Mouse (Mus musculus) liver, adult (tissue): ENCODE data around the gene Rffl.

Source experiments
- GATA4 ChIP-seq: IDR thresholded peaks from 2 replicates; pipeline ENCODE4 v1.6.1; 2014; ENCODE audit warnings: mild to moderate bottlenecking, low read length; ENCODE audit not compliant: insufficient replicate concordance

The Rffl gene

GRCm38 (mm10) chr11:82889524-82890341, 18.7 kb upstream of the Rffl start:
- TF ChIP-seq GATA4, result no peak

GRCm38 (mm10) chr11:82888491-82888946, 17.5 kb upstream of the Rffl start:
- peak; percentile 87; the same call in 1 of the 2 replicates for TF ChIP-seq GATA4

DNA sequence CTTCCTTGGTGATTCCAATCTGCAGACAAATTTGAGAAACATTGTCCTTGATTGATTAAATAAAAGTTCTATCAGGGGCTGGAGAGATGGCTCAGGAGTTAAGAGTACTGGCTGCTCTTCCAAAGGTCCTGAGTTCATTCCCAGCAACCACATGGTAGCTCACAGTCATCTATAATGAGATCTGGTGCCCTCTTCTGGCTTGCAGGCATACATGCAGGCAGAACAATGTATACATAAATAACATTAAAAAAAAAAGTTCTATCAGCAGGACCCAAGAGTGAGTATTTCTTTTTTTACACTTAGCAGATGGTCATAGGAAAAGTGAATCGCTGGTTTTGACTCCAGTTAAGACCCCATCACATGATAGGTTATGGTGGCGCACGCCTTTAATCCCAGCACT, 15.5 kb upstream of the Rffl start:
- TF ChIP-seq GATA4, result no peak

DNA sequence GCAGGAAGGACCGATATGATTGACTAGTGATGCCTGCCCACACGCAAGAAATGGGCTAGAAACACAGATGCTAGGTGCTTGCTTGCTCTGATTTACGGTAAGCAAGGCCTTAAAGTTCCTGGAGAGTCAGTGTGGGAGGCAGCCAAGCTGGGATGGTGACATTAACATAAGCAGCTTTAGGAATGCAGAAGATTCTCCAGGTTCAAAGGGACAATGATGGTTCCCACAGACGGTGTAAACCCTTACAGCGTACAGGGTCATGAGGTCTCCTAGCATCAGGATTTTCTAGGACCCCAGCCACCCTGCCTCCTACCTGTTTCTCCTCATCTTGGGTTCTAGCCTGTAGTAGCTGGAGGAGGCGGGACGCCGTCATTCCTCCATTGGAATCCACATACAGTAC, 12.2 kb upstream of the Rffl start:
- TF ChIP-seq GATA4, result no peak

DNA sequence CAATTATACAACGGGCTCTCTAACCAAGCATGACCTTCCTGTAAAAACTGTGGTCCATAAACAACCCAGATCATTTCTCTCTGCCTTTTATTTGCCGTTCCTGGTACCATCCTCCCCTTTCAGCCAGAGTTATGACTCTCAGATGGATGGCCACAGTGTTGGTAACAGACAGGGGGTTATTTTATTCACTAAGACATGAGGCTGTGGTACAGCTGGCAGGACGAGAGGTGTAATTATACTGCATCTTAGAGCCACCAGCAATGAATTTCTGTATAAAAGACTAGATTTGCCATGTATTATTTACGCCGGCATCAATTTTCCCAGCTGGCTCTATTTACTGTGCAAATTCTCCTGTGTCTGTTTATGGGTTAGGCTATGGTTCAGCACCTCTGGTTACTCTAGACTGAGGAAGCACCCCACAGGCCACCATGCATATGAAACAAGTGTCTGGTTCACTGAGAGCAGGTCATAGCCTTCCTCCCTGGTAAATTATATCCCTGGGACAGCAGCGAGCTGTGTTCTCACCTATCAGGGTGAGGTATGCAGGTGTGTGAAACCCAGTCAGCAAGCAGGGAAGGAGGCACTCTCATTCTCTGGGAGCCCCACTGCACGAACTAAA, 6.8 kb upstream of the Rffl start:
- no peak for TF ChIP-seq GATA4

GRCm38 (mm10) chr11:82875631-82876030, 4.6 kb upstream of the Rffl start:
- no peak for TF ChIP-seq GATA4

DNA sequence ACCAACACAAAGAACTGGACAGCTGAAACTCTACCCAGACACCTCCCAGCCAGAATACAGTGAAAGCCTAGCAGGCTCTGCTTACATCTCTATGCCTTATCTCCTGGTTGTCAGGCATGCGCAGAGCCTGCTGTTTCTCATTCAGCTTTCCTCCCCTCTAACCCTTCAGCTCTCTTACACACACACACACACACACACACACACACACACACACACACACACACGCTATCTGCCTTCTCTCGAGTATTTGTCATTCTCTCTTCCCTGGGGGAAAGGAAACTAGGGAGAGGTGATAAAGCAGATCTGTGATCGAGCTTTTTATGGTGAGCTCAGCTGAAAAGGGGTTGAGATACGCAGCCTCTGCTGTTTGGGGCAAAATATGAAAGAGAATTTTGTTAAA, 3.9 kb upstream of the Rffl start:
- no peak for TF ChIP-seq GATA4

DNA sequence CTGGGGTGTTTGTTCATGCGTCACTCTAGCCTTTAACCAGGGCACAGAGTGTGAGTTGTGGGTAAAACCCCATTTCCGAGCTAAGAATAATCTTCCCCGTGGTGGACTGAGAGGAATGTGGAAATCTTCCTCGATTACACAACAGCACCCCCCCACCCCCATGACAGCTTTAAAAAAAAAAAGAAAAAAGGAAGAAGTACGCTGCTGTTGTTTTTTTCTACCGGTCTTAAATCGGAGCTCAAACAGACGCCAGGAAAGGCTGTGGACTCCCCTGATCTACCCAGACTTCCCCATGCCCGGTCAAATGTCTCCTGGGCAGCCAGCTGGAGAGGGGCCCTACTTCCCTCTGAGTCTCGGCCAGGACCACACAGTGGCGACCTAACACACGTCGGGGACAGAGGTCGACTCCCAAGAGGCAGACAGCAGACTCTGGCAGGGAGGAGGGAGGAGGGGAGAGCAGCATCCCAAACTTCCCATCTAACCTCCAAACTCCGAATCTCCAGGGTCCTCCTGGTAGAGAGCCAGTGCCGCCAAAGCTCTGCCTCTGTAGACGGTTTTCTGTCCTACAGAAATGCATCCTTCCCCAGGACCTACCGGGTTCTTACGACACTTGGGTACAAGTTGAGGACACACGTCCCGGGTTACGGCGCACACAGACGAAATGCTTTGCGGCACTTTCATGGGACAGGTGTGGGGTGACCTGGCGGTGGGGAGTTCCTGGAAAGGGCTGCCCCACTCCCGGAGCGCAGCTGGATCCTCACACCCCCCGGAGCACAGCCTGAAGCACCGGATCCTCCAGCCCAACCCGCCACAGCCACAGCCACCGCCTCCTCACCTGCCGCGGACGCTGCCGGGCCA, 608 bp downstream of the Rffl start:
- no peak for TF ChIP-seq GATA4

- TF ChIP-seq GATA4, result no peak
These were observed 1.4 kb downstream of the Rffl start for GRCm38 (mm10) chr11:82869506-82870172.

GRCm38 (mm10) chr11:82867956-82868355, 3.1 kb downstream of the Rffl start:
- peak; percentile 49; the same call in 1 of the 2 replicates for TF ChIP-seq GATA4

DNA sequence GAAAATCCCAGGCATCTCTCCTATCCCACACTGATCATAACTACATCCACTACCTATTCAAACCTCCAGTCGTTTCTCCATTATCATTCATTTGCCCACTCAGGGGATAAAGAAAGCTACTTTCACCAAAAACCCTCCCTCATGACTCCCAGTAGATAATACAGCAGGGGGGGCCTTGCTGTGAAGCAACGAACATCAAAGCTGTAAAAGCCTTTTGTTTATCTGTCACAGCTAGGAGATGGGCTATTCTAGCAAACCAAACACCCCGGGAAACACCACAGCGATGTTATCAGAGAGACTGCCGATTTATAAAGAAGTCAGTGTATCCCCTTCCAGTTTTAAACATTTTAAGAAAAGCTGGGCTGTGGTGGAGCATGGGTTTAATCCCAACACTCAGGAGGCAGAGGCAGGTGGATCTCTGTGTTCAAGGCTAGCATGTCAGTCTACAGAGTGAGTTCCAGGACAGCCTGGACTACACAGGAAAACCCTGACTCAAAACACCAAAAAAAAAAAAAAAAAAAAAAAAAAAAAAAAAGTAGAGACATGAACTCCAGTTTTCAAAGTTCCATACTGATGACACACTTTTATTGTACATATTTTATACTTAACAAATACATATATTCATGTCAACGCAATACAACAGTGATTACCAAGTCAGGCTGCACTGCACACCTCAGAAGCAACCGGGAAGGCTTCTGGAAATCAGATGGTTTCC, 4.0 kb downstream of the Rffl start:
- TF ChIP-seq GATA4, result no peak

GRCm38 (mm10) chr11:82865957-82866356, 5.1 kb downstream of the Rffl start:
- no peak for TF ChIP-seq GATA4

GRCm38 (mm10) chr11:82863488-82863931, 7.5 kb downstream of the Rffl start:
- no peak for TF ChIP-seq GATA4

- no peak for TF ChIP-seq GATA4
These were observed 8.0 kb downstream of the Rffl start for GRCm38 (mm10) chr11:82863059-82863458.
